Mouse (Mus musculus) gastrocnemius, adult 8-10 months (tissue): ENCODE data around the gene Gm26992. TPM values are rescaled to one million over a fixed set of nuclear protein-coding genes. Genes with fewer than 3 reads are reported as not detected.
"Not testable (repeated sequence)": the region's sequence is repeated elsewhere in the genome, so short reads cannot be mapped to it uniquely, and the experiment has no call there.

Source experiments
- DNase-seq, 2 experiments: peaks; one replicate each; pipeline ENCODE4 v3.0.0; 2022; ENCODE audit warnings: low spot score in 2 of 2
- total RNA-seq, 4 experiments: library from RNA; stranded (reverse); gene quantifications; 2 replicates each; pipeline ENCODE4 v1.2.4; 2022

The Gm26992 gene
- total RNA-seq: not detected

DNA sequence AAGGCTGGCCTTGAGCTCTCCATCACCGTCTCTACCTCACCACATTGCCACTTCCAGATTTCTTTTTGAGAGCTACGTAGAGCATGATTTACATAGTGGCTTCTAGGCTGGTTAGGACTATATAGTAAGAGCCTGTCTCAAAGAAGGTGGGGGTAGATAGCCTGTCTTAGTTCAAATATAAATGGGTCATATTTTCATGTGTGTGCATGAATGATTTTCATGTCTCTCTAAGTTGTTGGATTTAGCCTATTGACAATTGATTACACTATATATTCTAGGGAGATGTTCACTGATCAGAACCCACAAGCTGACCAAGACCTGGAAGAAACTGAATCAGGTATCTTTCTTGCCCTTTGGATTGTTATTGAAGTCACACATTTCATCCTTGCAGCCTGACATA lies at the start of gene Gm26992:
TSS of gene Gm26992 (plus strand) at position 301 of the 400 bp plus-strand sequence.
- no peak for DNase-seq

DNA sequence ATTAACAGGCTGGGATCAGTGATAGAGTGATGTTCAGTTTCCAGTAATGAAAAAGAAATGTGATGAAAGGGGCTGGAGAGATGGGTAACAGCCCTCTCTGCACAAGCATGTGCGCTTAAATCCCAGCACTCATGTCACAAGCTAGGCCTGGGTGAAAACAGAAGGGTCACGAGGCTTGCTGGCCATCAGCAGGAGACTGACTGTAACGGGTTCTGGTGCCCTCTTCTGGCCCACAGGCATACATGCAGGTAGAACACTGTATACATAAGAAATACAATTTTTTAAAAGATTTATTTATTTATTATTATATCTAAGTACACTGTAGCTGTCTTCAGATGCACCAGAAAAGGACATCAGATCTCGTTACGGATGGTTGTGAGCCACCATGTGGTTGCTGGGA lies 47.6 kb upstream of the Gm26992 start:
- no peak for DNase-seq

DNA sequence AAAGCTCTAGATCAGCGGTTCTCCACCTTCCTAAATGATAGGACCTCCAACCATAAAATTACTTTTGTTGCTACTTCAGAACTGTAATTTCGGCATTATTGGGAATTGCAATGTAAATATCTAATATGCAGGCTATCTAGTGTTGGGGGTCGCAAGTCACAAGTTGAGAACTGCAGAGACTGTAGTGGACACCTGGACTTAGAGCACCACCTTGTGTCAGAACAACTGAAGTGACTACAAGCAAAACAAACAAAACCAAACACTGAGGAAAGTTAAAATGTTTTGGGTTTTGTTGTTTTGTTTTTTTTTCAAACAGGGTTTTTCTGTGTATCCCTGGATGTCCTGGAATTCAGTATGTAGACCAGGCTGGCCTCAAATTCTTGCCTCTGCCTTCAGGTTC lies 37.3 kb upstream of the Gm26992 start:
- DNase-seq: no peak

DNA sequence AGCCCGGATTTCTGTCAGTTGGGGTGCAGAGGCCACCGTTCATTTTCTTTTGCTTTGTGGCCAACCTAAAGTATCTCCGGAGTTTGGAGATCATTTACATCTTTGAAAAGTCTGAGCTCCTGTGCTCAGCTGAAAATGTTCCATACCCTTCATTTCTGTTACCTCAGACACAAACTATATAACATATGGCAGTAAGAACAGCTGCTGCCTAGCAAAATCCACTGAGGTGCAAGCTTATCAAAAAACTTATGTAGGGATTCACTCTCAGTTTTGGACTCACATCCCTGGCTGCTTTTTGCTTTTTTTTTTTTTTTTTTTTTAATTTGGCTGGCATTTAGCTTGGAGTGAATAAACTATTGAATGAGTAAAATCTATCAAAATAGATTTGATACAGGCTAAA lies 33.7 kb upstream of the Gm26992 start:
- no peak for DNase-seq

DNA sequence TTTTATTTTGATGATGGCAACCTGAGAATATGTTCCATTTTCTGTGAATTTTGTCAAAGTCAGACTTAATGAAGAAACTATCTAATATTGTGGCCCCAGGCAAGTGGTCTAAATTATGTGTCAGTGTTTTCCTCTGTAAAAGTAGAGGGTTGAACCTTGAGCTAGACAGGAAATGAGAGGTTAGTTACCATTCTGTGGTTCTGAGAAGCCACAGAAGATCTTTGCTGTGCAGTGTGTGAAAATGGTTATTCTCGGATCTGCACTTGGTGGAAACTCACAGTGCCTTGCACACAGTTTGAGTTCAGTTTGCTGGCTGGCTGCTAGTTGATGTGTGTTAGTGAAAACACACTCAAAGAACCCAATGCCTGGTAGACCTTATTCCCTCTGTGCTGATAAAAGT lies 28.0 kb upstream of the Gm26992 start:
- DNase-seq: no peak

DNA sequence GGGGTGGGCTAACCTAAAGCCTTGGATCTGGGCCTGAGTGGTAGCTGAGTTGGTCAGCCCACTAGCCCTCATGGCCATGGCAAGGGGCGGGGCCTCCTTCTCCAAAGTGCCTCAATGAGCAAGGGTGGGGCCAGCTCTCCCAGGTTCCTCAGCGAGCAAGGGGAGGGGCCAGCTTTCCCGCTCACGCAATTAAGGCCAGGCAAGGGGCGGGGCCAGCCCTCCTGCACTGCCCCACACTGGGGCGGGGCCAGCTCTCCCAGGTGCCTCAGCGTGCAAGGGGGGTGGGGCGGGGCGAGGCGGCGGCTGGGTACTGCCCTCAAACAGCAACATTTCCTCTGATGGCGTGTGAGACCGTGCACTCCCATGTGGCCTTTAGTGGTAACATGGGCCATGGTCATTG lies 16.8 kb upstream of the Gm26992 start:
- no peak for DNase-seq

DNA sequence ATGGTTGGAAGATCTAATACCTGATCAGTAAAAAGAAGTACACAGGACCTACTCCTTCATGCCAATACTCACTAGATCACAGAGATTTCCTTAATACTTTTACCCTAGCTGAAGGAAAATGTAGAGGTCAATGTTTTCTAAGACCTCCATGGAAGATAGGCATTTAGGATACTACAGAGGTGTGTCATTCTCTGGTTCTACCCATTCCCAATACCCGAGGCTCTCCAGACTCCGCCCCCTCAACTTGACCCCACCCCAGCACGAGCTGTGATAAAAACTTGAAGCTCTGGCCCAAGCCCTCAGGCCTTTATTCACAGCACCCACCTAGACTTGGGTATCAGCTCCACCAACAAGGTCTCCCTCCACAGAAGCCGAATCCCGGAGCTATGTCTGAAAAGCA lies 7.6 kb upstream of the Gm26992 start, which contains the start of gene Tsx:
TSS of gene Tsx (plus strand) at position 301 of the 400 bp plus-strand sequence.
- DNase-seq: no peak

DNA sequence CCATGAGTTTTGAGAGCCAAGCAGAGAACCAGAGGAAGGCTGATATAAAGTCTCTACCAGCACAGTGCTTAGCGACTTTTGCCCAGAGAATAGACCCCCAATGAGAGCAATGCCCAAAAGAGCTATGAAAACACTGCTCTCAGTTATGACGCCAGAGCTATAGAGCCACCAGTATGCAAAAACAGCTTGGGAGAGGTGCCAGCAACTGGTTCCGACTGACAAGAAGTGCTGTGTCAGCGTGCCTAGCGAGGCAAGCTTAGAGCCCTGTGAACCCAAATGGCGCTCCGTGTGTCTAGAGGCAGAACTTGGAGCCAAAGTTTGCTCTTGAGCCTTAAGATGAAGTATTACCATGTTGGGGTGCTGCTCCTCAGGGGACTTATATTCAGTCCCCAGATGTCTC lies 5.9 kb downstream of the Gm26992 start:
- DNase-seq: no peak

DNA sequence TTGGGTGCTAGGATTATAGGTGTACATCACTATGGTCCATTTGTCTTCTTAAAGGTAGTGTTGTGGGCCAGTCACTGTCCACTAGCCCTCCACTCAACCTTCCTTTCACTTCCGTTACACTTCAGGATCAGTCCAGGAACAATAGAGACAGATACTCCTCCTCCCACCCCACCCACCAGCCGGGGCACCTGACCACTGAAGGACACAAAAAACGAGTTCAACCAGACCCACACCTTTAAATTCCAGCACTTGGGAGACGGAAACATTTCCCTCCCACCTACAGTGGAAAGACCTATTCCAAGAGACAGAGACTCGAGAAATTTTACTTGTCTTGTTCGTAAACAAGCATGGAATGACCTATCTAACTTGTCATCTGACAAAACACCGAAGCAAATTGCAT lies 10.5 kb downstream of the Gm26992 start:
- no peak for DNase-seq

DNA sequence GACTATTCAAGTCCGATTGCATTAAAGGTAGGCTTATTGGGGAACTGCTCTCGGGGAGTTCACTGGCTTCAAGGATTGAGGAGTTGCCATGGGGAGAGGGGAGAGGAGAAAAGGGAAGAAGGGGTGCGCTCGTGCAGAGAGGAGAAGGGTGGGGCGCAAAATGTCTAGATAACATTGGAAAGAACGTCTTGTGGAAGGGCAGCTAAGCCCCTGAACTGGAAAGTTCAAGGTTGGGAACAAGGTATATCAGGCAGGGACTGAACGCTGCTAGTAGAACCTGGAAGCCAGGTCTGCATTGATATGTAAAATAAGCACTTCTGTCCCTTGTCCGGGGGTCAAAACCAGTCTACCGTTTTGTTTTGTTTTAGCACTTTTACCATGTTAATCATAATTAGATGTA lies 16.2 kb downstream of the Gm26992 start:
- no peak for DNase-seq

DNA sequence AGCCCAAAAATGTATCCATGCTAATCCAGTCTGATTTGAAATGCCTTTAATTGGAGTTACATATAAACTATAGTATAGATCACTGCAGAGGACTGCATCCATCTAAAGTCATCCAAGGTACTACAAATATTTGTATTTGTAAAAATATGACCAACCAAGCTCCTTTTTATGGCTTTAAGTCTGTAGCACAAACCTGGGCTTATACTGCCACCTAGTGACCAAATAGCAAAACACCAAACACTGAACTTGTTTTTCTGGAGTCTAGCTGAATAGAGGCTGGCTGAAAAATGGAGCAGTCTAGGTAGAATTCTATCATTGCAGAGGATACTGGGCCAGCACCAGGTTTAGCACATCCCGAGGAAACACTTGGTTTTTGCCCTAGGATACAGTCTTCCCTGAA lies 19.0 kb downstream of the Gm26992 start:
- DNase-seq: no peak

DNA sequence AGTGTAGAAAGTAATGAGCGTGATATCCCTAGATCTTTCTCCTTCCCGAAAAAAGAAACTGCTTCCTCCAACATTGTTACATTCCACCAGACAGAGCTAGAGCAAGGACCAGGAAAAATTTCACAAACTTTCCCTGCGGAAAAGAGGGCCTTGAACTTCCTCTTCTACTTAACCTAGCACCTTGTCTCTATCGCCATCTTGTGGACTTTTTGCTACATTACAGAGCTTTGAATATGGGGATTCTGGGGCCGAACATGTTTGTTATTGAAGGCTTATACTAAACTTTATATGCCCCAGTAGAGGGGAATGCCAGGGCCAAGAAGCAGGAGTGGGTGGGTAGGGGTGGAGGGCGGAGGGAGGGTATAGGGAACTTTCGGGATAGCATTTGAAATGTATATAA lies 21.9 kb downstream of the Gm26992 start:
- DNase-seq: no peak

DNA sequence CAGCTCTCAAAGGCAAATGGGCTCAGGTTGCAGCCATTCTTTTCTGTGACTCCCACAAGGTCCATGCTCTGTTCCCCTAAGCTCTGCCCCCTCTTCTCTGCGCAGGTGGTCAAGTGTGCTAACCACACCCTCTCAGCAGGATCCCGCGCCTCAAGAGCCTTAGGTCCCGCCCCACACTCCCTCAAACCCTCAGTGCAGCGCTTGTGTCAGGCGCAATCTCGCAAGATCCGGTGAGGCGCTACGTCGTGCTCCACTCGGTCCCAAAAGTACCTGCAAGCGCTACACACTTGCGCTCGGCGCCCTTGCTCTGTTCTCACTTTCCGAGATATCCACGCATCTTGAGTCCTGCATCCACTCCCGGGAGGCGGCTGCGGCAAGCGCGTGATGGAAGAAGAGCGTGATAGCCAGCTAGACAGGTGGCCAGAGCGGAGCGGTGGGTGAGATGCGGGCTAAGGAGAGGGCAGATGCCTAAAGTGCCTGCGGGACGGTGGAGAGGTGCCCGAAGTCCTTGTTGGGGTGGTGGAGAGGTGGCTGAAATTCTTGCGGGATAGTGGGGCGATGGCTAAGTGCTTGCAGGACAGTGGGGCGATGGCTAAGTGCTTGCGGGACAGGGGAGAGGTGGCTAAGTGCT lies 25.8 kb downstream of the Gm26992 start:
- no peak for DNase-seq

DNA sequence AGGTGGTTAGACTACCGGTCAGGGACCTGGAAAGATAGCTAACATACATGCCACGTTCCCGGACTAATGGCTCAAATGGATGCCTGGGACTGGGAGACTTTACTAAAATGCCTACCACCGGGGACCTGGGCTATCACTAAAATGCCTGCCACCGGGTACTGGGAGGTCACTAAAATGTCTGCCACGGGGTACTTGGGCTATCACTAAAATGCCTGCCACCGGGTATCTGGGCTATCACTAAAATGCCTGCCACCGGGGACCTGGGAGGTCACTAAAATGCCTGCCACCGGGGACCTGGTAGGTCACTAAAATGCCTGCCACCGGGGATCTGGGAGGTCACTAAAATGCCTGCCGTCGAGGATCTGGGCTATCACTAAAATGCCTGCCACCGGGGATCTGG lies 26.6 kb downstream of the Gm26992 start:
- DNase-seq: not testable (repeated sequence)

DNA sequence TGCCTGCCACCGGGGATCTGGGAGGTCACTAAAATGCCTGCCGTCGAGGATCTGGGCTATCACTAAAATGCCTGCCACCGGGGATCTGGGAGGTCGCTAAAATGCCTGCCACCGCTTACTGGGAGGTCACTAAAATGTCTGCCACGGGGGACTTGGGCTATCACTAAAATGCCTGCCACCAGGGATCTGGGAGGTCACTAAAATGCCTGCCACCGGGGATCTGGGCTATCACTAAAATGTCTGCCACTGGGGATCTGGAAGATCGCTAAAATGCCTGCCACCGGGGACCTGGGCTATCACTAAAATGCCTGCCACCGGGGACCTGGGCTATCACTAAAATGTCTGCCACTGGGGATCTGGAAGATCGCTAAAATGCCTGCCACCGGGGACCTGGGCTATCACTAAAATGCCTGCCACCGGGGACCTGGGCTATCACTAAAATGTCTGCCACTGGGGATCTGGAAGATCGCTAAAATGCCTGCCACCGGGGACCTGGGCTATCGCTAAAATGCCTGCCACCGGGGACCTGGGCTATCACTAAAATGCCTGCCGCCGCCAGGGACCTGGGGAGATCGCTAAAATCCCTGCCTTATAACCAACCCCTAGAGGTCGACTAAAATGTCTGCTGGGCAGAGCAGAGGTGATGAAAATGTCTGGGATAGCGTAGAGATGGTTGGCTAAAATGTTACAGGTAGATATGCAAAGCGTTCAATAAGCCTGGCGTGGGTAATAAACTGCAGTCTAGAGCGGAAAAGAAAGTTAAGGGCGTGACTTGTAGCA lies 27.3 kb downstream of the Gm26992 start:
- not testable (repeated sequence) for DNase-seq

DNA sequence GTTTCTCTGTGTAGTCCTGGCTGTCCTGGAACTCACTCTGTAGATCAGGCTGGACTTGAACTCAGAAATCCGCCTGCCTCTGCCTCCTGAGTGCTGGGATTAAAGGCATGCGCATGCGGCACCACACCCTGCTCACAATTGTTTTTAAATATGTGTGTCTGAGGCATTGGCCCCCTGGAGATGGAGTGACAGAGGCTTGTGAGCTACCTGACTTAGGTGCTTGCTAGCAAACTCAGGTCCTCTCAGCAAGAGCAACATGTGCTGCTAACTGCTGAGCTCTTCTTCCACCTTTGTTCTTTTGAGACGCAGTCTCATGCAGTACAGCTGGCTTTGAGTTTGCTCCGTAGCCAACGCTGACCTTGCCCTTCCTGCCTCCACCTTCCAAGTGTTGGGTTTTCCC lies 31.0 kb downstream of the Gm26992 start:
- DNase-seq: no peak

DNA sequence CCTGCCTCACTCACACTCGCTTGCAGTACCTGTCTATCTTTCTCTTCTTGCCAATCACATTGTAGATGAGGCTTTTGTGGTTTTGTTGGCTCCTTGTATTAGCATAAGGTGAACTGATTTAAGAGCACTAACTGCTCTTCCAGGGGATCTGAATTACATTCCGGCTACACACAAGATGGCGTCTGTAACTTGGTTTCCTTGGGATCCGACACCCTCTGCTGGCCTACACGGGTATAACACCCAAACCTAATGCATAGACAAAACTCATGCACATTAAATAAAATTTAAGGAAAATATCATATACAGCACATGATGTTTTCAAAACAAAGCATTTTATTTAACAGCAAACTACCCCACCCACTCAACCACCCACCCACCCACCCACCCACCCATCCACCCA lies 38.2 kb downstream of the Gm26992 start:
- no peak for DNase-seq

DNA sequence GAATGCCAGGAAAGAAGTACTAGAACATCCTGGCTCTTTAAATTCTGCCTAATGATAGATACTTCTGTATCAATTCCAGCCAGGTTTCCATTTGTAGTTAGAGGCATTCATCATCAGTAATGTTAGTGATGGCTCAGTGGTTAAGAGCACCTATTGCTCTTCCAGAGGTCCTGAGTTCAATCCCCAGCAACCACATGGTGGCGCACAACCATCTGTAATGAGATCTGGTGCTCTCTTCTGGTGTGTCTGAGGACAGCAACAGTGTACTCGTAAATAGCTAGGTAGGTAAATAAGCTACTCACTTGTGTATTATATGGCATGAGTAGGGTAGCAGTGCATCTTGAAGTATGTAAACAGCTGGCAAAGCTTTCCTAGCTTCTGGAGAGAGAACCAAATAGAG lies 47.2 kb downstream of the Gm26992 start:
- no peak for DNase-seq

DNA sequence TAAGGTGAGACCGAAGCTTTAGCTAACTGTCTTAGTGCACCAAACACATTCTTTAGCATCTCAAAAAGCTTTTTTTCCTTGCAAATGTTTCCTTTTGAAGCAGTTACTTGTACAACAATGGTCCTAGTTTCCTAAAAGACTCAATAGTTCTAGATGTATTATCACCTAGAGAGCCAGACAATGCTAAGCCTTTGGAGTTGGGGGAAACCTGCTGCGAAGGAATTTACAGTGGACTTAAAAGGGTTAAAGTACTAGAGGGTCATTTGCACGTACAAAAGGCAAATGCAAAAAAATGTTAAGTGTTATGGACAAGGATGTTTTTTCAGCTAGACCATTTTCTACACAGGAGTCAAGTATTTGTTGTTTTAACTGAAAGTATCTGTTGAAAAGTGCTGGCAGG lies 50.5 kb downstream of the Gm26992 start:
- DNase-seq: no peak

DNA sequence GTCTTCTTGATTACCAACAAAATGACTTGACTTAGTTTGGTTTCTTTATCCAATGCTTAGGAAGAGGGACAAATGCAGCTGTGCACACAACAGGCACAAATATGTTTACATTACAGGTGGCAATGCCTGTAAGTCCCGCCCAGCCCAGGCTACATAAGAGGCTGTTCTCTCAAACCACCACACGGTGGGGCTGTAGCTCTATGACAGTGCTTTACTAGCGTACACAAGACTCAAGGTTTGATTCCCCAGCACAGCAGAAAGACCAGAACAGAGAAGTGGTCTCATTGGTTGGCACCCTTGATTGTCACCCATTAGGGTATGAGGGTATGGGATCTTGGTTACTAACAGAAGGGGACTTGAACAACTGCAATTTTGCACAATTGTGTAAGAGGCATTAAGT lies 55.7 kb downstream of the Gm26992 start:
- DNase-seq: peak; percentile 6 to 36

DNA sequence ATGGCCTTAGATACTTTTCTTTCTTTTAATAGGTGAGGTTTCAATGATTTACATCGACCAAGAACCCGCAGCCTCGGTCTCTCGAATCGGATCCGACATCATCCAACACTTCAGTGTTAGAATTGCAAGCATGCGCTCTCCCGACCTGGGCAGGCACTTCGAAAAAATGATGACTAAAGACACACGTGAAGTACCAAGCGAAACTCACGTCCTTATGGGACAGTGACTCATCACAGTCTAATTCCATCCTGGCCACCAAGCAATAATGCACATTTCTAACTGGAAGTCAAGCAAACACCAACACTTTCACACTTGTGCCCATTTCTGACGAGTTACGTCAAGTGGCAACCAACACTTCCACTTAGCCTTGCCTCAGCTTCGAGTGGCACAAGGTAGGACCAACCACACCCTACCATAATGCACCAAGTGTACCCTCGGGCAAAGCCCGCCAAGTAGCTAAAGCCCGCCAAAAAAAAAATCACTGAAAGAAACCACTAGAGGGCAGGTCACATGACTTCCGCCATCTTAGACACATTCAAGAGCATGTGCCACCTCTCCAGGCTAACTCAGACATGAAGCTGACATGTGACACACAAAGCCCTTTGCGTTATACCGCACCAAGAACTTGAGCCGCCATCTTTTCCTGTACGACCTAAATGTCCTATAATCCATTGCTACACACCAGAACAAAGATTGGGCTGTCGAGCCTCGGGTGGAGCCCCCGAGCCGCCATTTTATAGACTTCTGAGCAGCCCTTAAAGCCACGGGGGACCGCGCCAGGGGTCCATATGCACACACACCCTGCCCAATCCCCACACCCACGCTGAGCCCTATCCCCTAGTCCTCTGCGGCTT lies 59.7 kb downstream of the Gm26992 start:
- DNase-seq: peak in 1 of 2 experiments; percentile 31

DNA sequence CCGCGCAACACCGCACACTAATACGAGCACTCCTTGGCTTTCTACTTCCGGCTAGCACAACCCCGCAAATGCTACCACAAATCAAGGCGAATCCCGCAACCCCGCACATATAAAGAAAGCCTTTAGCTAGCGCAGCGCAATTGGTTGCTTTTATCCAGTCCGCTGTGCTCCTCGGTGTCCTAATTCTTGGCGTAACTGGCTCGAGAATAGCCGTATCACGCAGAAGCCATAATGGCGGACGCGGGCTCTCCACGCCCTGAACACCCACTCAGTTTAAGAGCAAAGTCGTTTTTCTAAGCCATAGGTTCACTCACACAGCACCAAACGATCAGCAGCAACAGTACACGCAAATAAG lies 60.3 kb downstream of the Gm26992 start:
- DNase-seq: no peak
